Mouse (Mus musculus): Measurements from ENCODE around the gene Tfr2.
A peak's percentile ranks its signal among the peaks of the same experiment; 100 is the strongest.
"Not testable (repeated sequence)": the region's sequence is repeated elsewhere in the genome, so short reads cannot be mapped to it uniquely, and the experiment has no call there.

The Tfr2 gene

GRCm38 (mm10) chr5:137590507-137590906 is 20.9 kb downstream of the Tfr2 start:
- DNase-seq = no peak

- DNase-seq = no peak
Measured at GRCm38 (mm10) chr5:137595921-137596320, 26.3 kb downstream of the Tfr2 start.

GRCm38 (mm10) chr5:137596601-137597261 is 27.1 kb downstream of the Tfr2 start:
- DNase-seq = no peak

GRCm38 (mm10) chr5:137597625-137598024 is 28.0 kb downstream of the Tfr2 start:
- no peak for DNase-seq

GRCm38 (mm10) chr5:137598100-137598826 is 28.6 kb downstream of the Tfr2 start:
- DNase-seq = no peak

- DNase-seq = no peak
Measured at GRCm38 (mm10) chr5:137599600-137599999, 30.0 kb downstream of the Tfr2 start.

GRCm38 (mm10) chr5:137600281-137600618 is 30.6 kb downstream of the Tfr2 start:
- no peak for DNase-seq

GRCm38 (mm10) chr5:137600619-137601364 is 31.2 kb downstream of the Tfr2 start, which contains the start of gene Mospd3:
Mospd3 (minus strand) TSS chr5:137601058.
- peak; percentile 96 to 97 for DNase-seq

- peak in 1 of 2 experiments; percentile 36 for DNase-seq
Measured at GRCm38 (mm10) chr5:137601365-137601729, 31.7 kb downstream of the Tfr2 start.

GRCm38 (mm10) chr5:137607860-137608653 is 38.4 kb downstream of the Tfr2 start:
- DNase-seq = no peak

- no peak for DNase-seq
Measured at GRCm38 (mm10) chr5:137608654-137609190, 39.1 kb downstream of the Tfr2 start.

- DNase-seq = no peak
Measured at GRCm38 (mm10) chr5:137609292-137609691, 39.7 kb downstream of the Tfr2 start.

GRCm38 (mm10) chr5:137610056-137610455 is 40.4 kb downstream of the Tfr2 start:
- DNase-seq = no peak

- no peak for DNase-seq
Measured at GRCm38 (mm10) chr5:137610548-137611244, 41.1 kb downstream of the Tfr2 start.

GRCm38 (mm10) chr5:137611245-137611602 is 41.6 kb downstream of the Tfr2 start:
- no peak for DNase-seq

- DNase-seq = no peak
Measured at GRCm38 (mm10) chr5:137613076-137613475, 43.4 kb downstream of the Tfr2 start.

GRCm38 (mm10) chr5:137613550-137613949 is 43.9 kb downstream of the Tfr2 start, which contains the start of gene Pcolce:
Pcolce (minus strand) TSS chr5:137613784.
- no peak for DNase-seq

- not testable (repeated sequence) for DNase-seq
Measured at GRCm38 (mm10) chr5:137614921-137615320, 45.3 kb downstream of the Tfr2 start.

- DNase-seq = no peak
Measured at GRCm38 (mm10) chr5:137615347-137615746, 45.7 kb downstream of the Tfr2 start.

- no peak for DNase-seq
Measured at GRCm38 (mm10) chr5:137623937-137624530, 54.4 kb downstream of the Tfr2 start.

GRCm38 (mm10) chr5:137627991-137628390 is 58.4 kb downstream of the Tfr2 start:
- DNase-seq = no peak

Measured in cerebellum, postnatal 25 days (tissue).